Mouse (Mus musculus): ENCODE results near the gene Ift88. TPM values are rescaled to one million over a fixed set of nuclear protein-coding genes. Genes with fewer than 3 reads are reported as not detected.
A peak's percentile ranks its signal among the peaks of the same experiment; 100 is the strongest.

Gene Ift88
- total and polyA plus RNA-seq, 2 experiments from 2014 or later: 4.5 to 7.3 TPM

- H3K4me2 ChIP-seq (ENCODE audit: low read depth, low read length): no peak overlapping the region
- no peak overlapping the region for H3K9ac ChIP-seq (replicated peaks; ENCODE audit: low read depth, low read length)
- H3K27me3 ChIP-seq (ENCODE audit: control insufficient read depth, insufficient read depth, low read length): no peaks in the 10 kb centered on the region
- ATAC-seq (ENCODE audit: insufficient read depth, low read depth) (no peak), DNase-seq (ENCODE audit: low spot score) (no peak)
- H3K4me1 ChIP-seq (ENCODE audit: control insufficient read depth, insufficient read depth): peaks cover 53% of the 10 kb centered on the region
- no peaks in the 10 kb centered on the region for H3K9me3 ChIP-seq (replicated peaks; ENCODE audit: control insufficient read depth, low read length)
- 44% methylated on average over 11 of the region's 11 CpGs for WGBS
- no peaks in the 10 kb centered on the region for H3K36me3 ChIP-seq (replicated peaks; ENCODE audit: control insufficient read depth, insufficient read depth, low read length)
- no peak overlapping the region for H3K27ac ChIP-seq (ENCODE audit: low read depth)
- TF ChIP-seq EP300 (IDR thresholded peaks at IDR 0.05; ENCODE audit: low read depth) (no peak), CTCF (IDR thresholded peaks at IDR 0.05; ENCODE audit: low read depth) (no peak)
- H3K4me3 ChIP-seq (ENCODE audit: low read depth, low read length): no peak overlapping the region
These were observed 110.0 kb downstream of the Ift88 start for GRCm38 (mm10) chr14:57533841-57534240.

- DNase-seq (ENCODE audit: low spot score): no peak
- WGBS: 41% methylated on average over 5 of the region's 5 CpGs
- H3K36me3 ChIP-seq (replicated peaks; ENCODE audit: control insufficient read depth, insufficient read depth, low read length): no peaks in the 10 kb centered on the region
- no peak overlapping the region for H3K4me3 ChIP-seq (ENCODE audit: low read depth, low read length)
- H3K4me2 ChIP-seq (ENCODE audit: low read depth, low read length): no peak overlapping the region; the same call in 1 of the 2 replicates
- H3K9me3 ChIP-seq (replicated peaks; ENCODE audit: control insufficient read depth, low read length): no peaks in the 10 kb centered on the region
- peak overlapping the region; percentile 83 for H3K27ac ChIP-seq (ENCODE audit: low read depth)
- ATAC-seq (ENCODE audit: insufficient read depth, low read depth): no peak
- no peaks in the 10 kb centered on the region for H3K27me3 ChIP-seq (ENCODE audit: control insufficient read depth, insufficient read depth, low read length)
- H3K4me1 ChIP-seq (ENCODE audit: control insufficient read depth, insufficient read depth): peaks cover 47% of the 10 kb centered on the region
- no peak overlapping the region; the same call in 1 of the 2 replicates for H3K9ac ChIP-seq (replicated peaks; ENCODE audit: low read depth, low read length)
- TF ChIP-seq CTCF (IDR thresholded peaks at IDR 0.05; ENCODE audit: low read depth) (no peak), EP300 (IDR thresholded peaks at IDR 0.05; ENCODE audit: low read depth) (no peak)
These were observed 110.5 kb downstream of the Ift88 start for GRCm38 (mm10) chr14:57534346-57534745.

- DNase-seq (ENCODE audit: low spot score) (peak; percentile 57), ATAC-seq (ENCODE audit: insufficient read depth, low read depth) (peak; percentile 35)
- Histone ChIP-seq H3K27ac (ENCODE audit: low read depth) (peak overlapping the region; percentile 83), H3K4me1 (ENCODE audit: control insufficient read depth, insufficient read depth) (peaks cover 42% of the 10 kb centered on the region), H3K4me2 (ENCODE audit: low read depth, low read length) (peak overlapping the region; percentile 30; the same call in 1 of the 2 replicates), H3K36me3 (replicated peaks; ENCODE audit: control insufficient read depth, insufficient read depth, low read length) (no peaks in the 10 kb centered on the region), H3K27me3 (ENCODE audit: control insufficient read depth, insufficient read depth, low read length) (no peaks in the 10 kb centered on the region), H3K4me3 (ENCODE audit: low read depth, low read length) (no peak overlapping the region), H3K9ac (replicated peaks; ENCODE audit: low read depth, low read length) (no peak overlapping the region; the same call in 1 of the 2 replicates), H3K9me3 (replicated peaks; ENCODE audit: control insufficient read depth, low read length) (no peaks in the 10 kb centered on the region)
- no peak for TF ChIP-seq EP300 (IDR thresholded peaks at IDR 0.05; ENCODE audit: low read depth)
- peak; percentile 11; the same call in 1 of the 2 replicates for TF ChIP-seq CTCF (IDR thresholded peaks at IDR 0.05; ENCODE audit: low read depth)
- 15% methylated on average over 8 of the region's 8 CpGs for WGBS
These were observed 111.1 kb downstream of the Ift88 start for GRCm38 (mm10) chr14:57534961-57535360.

- peak; percentile 81 for DNase-seq (ENCODE audit: low spot score)
- Histone ChIP-seq H3K27ac (ENCODE audit: low read depth) (peak overlapping the region; percentile 83), H3K4me3 (ENCODE audit: low read depth, low read length) (no peak overlapping the region), H3K4me1 (ENCODE audit: control insufficient read depth, insufficient read depth) (peaks cover 42% of the 10 kb centered on the region), H3K36me3 (replicated peaks; ENCODE audit: control insufficient read depth, insufficient read depth, low read length) (no peaks in the 10 kb centered on the region), H3K9me3 (replicated peaks; ENCODE audit: control insufficient read depth, low read length) (no peaks in the 10 kb centered on the region), H3K27me3 (ENCODE audit: control insufficient read depth, insufficient read depth, low read length) (no peaks in the 10 kb centered on the region), H3K9ac (replicated peaks; ENCODE audit: low read depth, low read length) (no peak overlapping the region), H3K4me2 (ENCODE audit: low read depth, low read length) (peak overlapping the region; percentile 30; the same call in 1 of the 2 replicates)
- WGBS: 20% methylated on average over 6 of the region's 6 CpGs
- ATAC-seq (ENCODE audit: insufficient read depth, low read depth): peak; percentile 64
- TF ChIP-seq EP300 (IDR thresholded peaks at IDR 0.05; ENCODE audit: low read depth) (no peak), CTCF (IDR thresholded peaks at IDR 0.05; ENCODE audit: low read depth) (no peak)
These were observed 111.8 kb downstream of the Ift88 start for GRCm38 (mm10) chr14:57535646-57536045.

GRCm38 (mm10) chr14:57536820-57537219 lies 113.0 kb downstream of the Ift88 start:
- Histone ChIP-seq H3K9ac (replicated peaks; ENCODE audit: low read depth, low read length) (no peak overlapping the region), H3K9me3 (replicated peaks; ENCODE audit: control insufficient read depth, low read length) (no peaks in the 10 kb centered on the region), H3K27me3 (ENCODE audit: control insufficient read depth, insufficient read depth, low read length) (no peaks in the 10 kb centered on the region), H3K36me3 (replicated peaks; ENCODE audit: control insufficient read depth, insufficient read depth, low read length) (no peaks in the 10 kb centered on the region), H3K4me3 (ENCODE audit: low read depth, low read length) (no peak overlapping the region), H3K4me1 (ENCODE audit: control insufficient read depth, insufficient read depth) (peaks cover 42% of the 10 kb centered on the region), H3K4me2 (ENCODE audit: low read depth, low read length) (no peak overlapping the region), H3K27ac (ENCODE audit: low read depth) (peak overlapping the region; percentile 77)
- DNase-seq (ENCODE audit: low spot score) (no peak), ATAC-seq (ENCODE audit: insufficient read depth, low read depth) (no peak)
- TF ChIP-seq EP300 (IDR thresholded peaks at IDR 0.05; ENCODE audit: low read depth) (no peak), CTCF (IDR thresholded peaks at IDR 0.05; ENCODE audit: low read depth) (no peak)
- WGBS: 61% methylated on average over 9 of the region's 9 CpGs
